Mouse (Mus musculus): Measurements from ENCODE around the gene Plxnc1. TPM values are rescaled to one million over a fixed set of nuclear protein-coding genes. Genes with fewer than 3 reads are reported as not detected.

Plxnc1 gene
- polyA plus RNA-seq, 1 experiment from 2014 or later, result 7.1 TPM

DNA sequence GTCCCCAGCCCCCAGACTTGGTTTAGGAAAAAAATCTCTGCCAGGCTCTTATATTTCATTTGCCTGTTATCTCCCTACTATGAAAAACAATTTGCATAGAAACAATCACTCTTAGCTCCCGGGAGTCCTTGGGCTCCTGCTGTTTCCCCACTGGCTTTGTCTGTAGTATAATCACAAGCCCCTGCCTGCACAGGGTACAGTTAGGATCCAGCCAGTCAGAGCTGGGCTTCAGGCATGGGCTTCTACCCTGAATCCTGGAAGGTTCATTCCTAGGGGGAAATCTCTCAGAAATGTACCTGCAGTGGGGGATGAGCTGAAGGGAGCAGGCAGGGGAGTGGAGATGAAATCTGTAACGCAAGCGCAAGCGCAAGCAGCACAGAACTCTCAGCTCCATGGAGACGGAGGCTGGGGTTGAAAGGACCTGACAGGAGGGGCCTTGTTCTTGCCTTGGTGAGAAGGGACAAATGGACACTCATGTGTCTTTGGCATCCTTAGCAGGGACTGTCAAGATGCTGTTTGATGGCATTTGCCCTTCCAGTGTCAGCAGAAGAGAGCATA is 33.7 kb upstream of the Plxnc1 start:
- Histone ChIP-seq H3K4me2 (no peak overlapping the region), H3K36me3 (ENCODE audit: control insufficient read depth, insufficient read depth, low read length) (no peaks in the 10 kb centered on the region), H3K27me3 (ENCODE audit: control insufficient read depth, insufficient read depth, low read length) (no peaks in the 10 kb centered on the region), H3K9ac (ENCODE audit: low read depth, low read length) (no peak overlapping the region), H3K4me1 (ENCODE audit: control insufficient read depth, insufficient read depth, low read length) (no peaks in the 10 kb centered on the region), H3K9me3 (replicated peaks; ENCODE audit: control insufficient read depth, low read length) (no peaks in the 10 kb centered on the region), H3K27ac (ENCODE audit: low read depth, low read length) (no peak overlapping the region), H3K4me3 (ENCODE audit: low read depth, low read length) (no peak overlapping the region)
- no peak for ATAC-seq (replicated peaks; ENCODE audit: insufficient number of reproducible peaks, low FRiP score, low TSS enrichment)
- 61% methylated on average over 5 of the region's 5 CpGs for WGBS (ENCODE audit: insufficient replicate concordance)

DNA sequence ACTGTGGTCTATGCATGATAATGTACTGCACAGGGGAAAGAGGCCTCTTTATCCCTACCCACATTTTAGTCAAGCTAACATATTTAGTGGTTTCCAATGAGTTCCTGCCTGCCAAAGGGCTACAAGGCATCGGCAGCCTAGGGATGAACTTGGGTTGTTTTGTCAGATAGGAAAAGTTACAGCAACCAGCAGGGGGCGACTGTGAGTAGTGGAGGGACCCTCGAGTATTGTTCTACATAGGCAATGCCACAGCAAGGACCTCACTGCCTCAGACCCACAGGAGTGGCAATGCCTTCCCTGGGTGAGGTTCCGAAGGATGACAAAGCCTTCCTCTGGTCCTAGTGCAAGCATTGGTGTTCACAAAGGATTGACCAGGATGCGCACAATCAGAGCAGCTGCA is 31.7 kb upstream of the Plxnc1 start:
- no peaks in the 10 kb centered on the region for H3K9me3 ChIP-seq (replicated peaks; ENCODE audit: control insufficient read depth, low read length)
- WGBS (ENCODE audit: insufficient replicate concordance), result 65% methylated on average over 5 of the region's 5 CpGs
- H3K4me3 ChIP-seq (ENCODE audit: low read depth, low read length), result no peak overlapping the region
- H3K4me2 ChIP-seq, result no peak overlapping the region
- H3K9ac ChIP-seq (ENCODE audit: low read depth, low read length), result no peak overlapping the region
- ATAC-seq (replicated peaks; ENCODE audit: insufficient number of reproducible peaks, low FRiP score, low TSS enrichment), result no peak
- no peaks in the 10 kb centered on the region for H3K27me3 ChIP-seq (ENCODE audit: control insufficient read depth, insufficient read depth, low read length)
- no peaks in the 10 kb centered on the region for H3K36me3 ChIP-seq (ENCODE audit: control insufficient read depth, insufficient read depth, low read length)
- no peaks in the 10 kb centered on the region for H3K4me1 ChIP-seq (ENCODE audit: control insufficient read depth, insufficient read depth, low read length)
- no peak overlapping the region for H3K27ac ChIP-seq (ENCODE audit: low read depth, low read length)

DNA sequence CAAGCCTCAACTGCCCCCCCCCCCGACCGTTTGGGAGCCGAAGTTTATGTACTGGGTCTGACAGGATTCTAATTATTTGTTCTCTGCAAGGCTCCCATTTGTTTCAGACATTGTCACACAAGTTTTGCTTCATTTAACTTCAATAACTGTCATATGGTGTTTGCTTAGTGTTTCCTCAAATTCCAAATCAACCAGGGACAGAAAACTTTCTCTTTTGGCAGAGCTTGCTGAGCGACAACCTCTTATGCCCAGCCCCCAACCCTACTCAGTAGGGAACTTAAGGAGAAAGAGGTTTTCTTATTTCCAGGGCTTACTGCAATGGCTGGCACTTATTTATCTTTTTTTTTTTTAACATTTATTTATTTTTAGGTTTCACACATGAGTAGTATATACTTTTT is 30.5 kb upstream of the Plxnc1 start:
- ATAC-seq (replicated peaks; ENCODE audit: insufficient number of reproducible peaks, low FRiP score, low TSS enrichment), result no peak
- Histone ChIP-seq H3K9me3 (replicated peaks; ENCODE audit: control insufficient read depth, low read length) (no peaks in the 10 kb centered on the region), H3K9ac (ENCODE audit: low read depth, low read length) (no peak overlapping the region), H3K4me3 (ENCODE audit: low read depth, low read length) (no peak overlapping the region), H3K27me3 (ENCODE audit: control insufficient read depth, insufficient read depth, low read length) (no peaks in the 10 kb centered on the region), H3K4me1 (ENCODE audit: control insufficient read depth, insufficient read depth, low read length) (no peaks in the 10 kb centered on the region), H3K36me3 (ENCODE audit: control insufficient read depth, insufficient read depth, low read length) (no peaks in the 10 kb centered on the region), H3K4me2 (no peak overlapping the region), H3K27ac (ENCODE audit: low read depth, low read length) (no peak overlapping the region)
- WGBS (ENCODE audit: insufficient replicate concordance), result 75% methylated on average over 4 of the region's 4 CpGs

DNA sequence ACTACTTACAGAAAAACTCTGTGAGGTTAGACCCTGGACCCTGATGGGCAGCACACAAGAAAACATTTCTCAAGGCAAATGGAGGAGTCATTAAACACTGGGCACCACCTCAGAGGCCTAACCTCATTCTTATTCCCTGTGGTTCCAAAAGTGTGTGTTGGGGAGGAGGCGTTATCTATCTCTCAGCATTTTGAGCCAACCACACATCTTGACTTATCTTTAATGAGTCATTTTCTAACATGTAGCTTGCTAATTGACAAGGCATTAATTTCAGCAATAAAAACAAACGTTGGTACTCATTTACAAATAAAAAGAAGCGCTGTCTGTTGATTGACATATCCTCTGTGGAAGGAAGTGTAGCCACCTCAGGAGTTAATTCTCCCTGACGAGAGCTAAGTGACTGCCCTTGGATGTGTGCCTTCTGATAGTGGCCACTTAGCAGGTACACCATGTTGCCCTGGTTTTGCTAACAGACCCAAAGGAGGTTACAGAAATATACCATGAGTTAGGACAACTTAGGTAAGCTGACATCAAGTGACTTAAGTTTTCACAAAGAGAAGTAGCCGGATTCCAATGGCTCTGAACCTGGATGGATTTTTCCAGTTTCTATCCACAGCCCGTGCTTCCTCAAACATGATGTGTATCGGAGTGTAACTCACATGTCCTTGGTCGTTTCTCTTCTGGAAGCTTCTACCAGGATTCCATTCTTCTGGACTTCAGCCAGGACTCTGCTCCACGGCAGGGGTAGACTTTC is 29.9 kb upstream of the Plxnc1 start:
- Histone ChIP-seq H3K4me1 (ENCODE audit: control insufficient read depth, insufficient read depth, low read length) (no peaks in the 10 kb centered on the region), H3K36me3 (ENCODE audit: control insufficient read depth, insufficient read depth, low read length) (no peaks in the 10 kb centered on the region), H3K27ac (ENCODE audit: low read depth, low read length) (no peak overlapping the region), H3K4me3 (ENCODE audit: low read depth, low read length) (no peak overlapping the region), H3K9me3 (replicated peaks; ENCODE audit: control insufficient read depth, low read length) (no peaks in the 10 kb centered on the region), H3K9ac (ENCODE audit: low read depth, low read length) (no peak overlapping the region), H3K27me3 (ENCODE audit: control insufficient read depth, insufficient read depth, low read length) (no peaks in the 10 kb centered on the region), H3K4me2 (no peak overlapping the region)
- no peak for ATAC-seq (replicated peaks; ENCODE audit: insufficient number of reproducible peaks, low FRiP score, low TSS enrichment)
- 63% methylated on average over 9 of the region's 9 CpGs for WGBS (ENCODE audit: insufficient replicate concordance)

DNA sequence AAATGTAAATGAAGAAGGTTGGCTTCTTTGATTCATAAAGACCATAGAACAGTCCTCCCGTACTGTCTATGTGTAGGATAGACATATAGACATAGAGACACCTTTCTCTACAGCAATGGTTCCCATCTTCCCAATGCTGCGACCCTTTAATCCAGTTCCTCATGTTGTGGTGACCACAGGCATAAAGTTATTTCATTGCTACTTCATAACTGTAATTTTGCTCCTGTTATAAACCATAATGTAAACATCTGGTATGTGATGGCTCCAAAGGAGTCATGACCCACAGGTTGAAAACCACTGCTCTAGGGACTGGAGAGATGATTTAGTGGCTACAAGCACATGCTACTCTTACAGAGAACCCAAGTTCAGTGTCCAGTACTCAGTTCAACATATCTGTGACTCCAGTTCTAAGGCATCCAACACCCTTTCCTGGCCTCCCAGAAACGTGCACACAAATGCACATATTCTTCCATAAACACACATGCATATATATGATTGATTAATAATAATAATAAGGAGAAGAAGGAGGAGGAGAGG is 27.1 kb upstream of the Plxnc1 start:
- no peak overlapping the region for H3K4me3 ChIP-seq (ENCODE audit: low read depth, low read length)
- H3K27me3 ChIP-seq (ENCODE audit: control insufficient read depth, insufficient read depth, low read length), result no peaks in the 10 kb centered on the region
- H3K36me3 ChIP-seq (ENCODE audit: control insufficient read depth, insufficient read depth, low read length), result no peaks in the 10 kb centered on the region
- WGBS (ENCODE audit: insufficient replicate concordance), result 72% methylated on average over 3 of the region's 3 CpGs
- ATAC-seq (replicated peaks; ENCODE audit: insufficient number of reproducible peaks, low FRiP score, low TSS enrichment), result no peak
- no peaks in the 10 kb centered on the region for H3K9me3 ChIP-seq (replicated peaks; ENCODE audit: control insufficient read depth, low read length)
- no peaks in the 10 kb centered on the region for H3K4me1 ChIP-seq (ENCODE audit: control insufficient read depth, insufficient read depth, low read length)
- no peak overlapping the region for H3K4me2 ChIP-seq
- no peak overlapping the region for H3K9ac ChIP-seq (ENCODE audit: low read depth, low read length)
- H3K27ac ChIP-seq (ENCODE audit: low read depth, low read length), result no peak overlapping the region

DNA sequence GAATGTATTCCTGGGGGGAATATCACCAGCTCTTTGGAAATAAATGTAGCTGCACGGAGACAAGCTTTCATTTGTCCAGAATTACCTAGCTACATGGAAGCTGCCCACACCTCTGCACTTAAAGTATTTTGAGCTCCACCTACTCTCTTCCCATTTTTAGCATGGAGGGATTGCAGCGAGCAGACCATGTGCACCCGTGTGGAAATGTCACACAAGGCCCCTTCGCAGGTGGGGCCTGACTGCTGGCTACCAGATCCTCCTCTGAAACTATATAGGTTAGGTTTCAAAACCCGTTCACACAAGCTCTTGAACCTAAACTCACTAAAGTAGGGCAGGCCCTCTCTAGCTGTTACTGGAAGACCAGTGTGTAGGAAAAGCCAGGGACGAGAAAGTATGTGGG is 25.6 kb upstream of the Plxnc1 start:
- Histone ChIP-seq H3K36me3 (ENCODE audit: control insufficient read depth, insufficient read depth, low read length) (no peaks in the 10 kb centered on the region), H3K27ac (ENCODE audit: low read depth, low read length) (no peak overlapping the region), H3K9me3 (replicated peaks; ENCODE audit: control insufficient read depth, low read length) (no peaks in the 10 kb centered on the region), H3K27me3 (ENCODE audit: control insufficient read depth, insufficient read depth, low read length) (no peaks in the 10 kb centered on the region), H3K4me2 (no peak overlapping the region), H3K4me1 (ENCODE audit: control insufficient read depth, insufficient read depth, low read length) (no peaks in the 10 kb centered on the region), H3K9ac (ENCODE audit: low read depth, low read length) (no peak overlapping the region), H3K4me3 (ENCODE audit: low read depth, low read length) (no peak overlapping the region)
- no peak for ATAC-seq (replicated peaks; ENCODE audit: insufficient number of reproducible peaks, low FRiP score, low TSS enrichment)
- 73% methylated on average over 6 of the region's 6 CpGs for WGBS (ENCODE audit: insufficient replicate concordance)

DNA sequence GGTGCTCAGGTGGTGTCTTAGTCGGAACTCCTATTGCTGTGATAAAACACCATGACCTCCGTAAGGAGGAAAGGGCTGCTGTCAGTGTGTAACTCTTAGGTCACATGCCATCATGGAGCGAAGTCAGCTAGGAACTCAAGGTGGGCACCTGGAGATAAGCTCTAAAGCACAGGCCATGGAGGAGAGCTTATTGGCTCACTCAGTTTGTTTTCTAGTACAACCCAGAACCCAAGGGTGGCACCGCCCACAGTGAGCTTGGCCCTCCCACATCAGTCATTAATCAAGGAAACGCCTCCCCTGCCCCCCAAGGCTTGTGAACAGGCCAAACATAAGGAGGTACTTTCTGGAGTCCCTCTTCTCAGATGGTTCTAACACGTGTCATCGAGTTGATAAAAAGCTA is 22.8 kb upstream of the Plxnc1 start:
- 76% methylated on average over 7 of the region's 7 CpGs for WGBS (ENCODE audit: insufficient replicate concordance)
- H3K36me3 ChIP-seq (ENCODE audit: control insufficient read depth, insufficient read depth, low read length), result no peaks in the 10 kb centered on the region
- H3K9me3 ChIP-seq (replicated peaks; ENCODE audit: control insufficient read depth, low read length), result no peaks in the 10 kb centered on the region; the same call in 1 of the 2 replicates
- no peaks in the 10 kb centered on the region for H3K4me1 ChIP-seq (ENCODE audit: control insufficient read depth, insufficient read depth, low read length)
- H3K4me2 ChIP-seq, result no peak overlapping the region
- H3K27me3 ChIP-seq (ENCODE audit: control insufficient read depth, insufficient read depth, low read length), result no peaks in the 10 kb centered on the region
- no peak overlapping the region for H3K4me3 ChIP-seq (ENCODE audit: low read depth, low read length)
- no peak for ATAC-seq (replicated peaks; ENCODE audit: insufficient number of reproducible peaks, low FRiP score, low TSS enrichment)
- H3K27ac ChIP-seq (ENCODE audit: low read depth, low read length), result no peak overlapping the region
- H3K9ac ChIP-seq (ENCODE audit: low read depth, low read length), result no peak overlapping the region

DNA sequence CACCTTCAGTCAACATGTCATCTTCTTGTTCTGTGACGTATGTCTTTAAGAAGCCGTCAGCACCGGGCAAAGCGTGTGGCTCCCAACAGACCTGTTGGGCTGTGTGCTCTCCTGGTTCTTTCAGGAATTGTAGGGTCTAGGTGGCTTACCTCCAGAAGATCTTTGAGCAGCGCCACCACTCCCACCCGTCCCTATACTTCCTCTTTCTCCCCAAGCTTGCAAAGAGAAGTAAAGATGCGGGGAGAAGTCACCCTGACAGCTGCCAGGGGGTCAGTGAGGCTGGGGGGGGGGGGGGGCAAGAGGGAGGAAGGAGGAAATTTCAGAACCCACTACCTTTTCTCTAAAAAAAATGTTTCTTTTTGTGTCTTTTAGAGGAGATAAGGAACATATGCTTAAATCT is 22.2 kb upstream of the Plxnc1 start:
- no peaks in the 10 kb centered on the region for H3K27me3 ChIP-seq (ENCODE audit: control insufficient read depth, insufficient read depth, low read length)
- no peak overlapping the region for H3K4me3 ChIP-seq (ENCODE audit: low read depth, low read length)
- no peaks in the 10 kb centered on the region for H3K36me3 ChIP-seq (ENCODE audit: control insufficient read depth, insufficient read depth, low read length)
- H3K4me2 ChIP-seq, result no peak overlapping the region
- no peak overlapping the region for H3K9ac ChIP-seq (ENCODE audit: low read depth, low read length)
- H3K4me1 ChIP-seq (ENCODE audit: control insufficient read depth, insufficient read depth, low read length), result no peaks in the 10 kb centered on the region
- H3K27ac ChIP-seq (ENCODE audit: low read depth, low read length), result no peak overlapping the region
- 80% methylated on average over 7 of the region's 7 CpGs for WGBS (ENCODE audit: insufficient replicate concordance)
- H3K9me3 ChIP-seq (replicated peaks; ENCODE audit: control insufficient read depth, low read length), result no peaks in the 10 kb centered on the region; the same call in 1 of the 2 replicates
- ATAC-seq (replicated peaks; ENCODE audit: insufficient number of reproducible peaks, low FRiP score, low TSS enrichment), result no peak

DNA sequence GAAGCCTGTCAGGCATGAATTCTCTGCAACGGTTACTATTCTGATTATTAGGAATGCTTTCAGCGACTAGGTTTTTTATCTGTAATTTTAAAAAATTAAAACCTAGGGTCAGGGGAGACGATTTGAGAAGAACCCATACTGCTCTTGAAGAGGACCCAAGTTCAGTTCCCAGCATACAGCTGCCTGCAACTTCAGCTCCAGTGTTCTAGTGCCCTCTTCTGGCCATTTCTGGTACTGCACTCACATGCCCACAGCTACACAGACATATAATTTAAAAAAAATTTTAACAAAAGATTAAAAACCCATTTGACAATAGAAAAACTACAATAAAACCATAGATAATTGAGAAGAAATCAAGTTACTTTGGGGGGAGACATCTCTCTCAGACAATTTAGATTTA is 20.5 kb upstream of the Plxnc1 start:
- no peak for ATAC-seq (replicated peaks; ENCODE audit: insufficient number of reproducible peaks, low FRiP score, low TSS enrichment)

More for the DNA sequence above, 20.5 kb upstream of the Plxnc1 start:
- H3K27me3 ChIP-seq (ENCODE audit: control insufficient read depth, insufficient read depth, low read length), result no peaks in the 10 kb centered on the region
- H3K27ac ChIP-seq (ENCODE audit: low read depth, low read length), result no peak overlapping the region
- H3K36me3 ChIP-seq (ENCODE audit: control insufficient read depth, insufficient read depth, low read length), result no peaks in the 10 kb centered on the region
- no peaks in the 10 kb centered on the region; the same call in 1 of the 2 replicates for H3K9me3 ChIP-seq (replicated peaks; ENCODE audit: control insufficient read depth, low read length)
- no peak overlapping the region for H3K9ac ChIP-seq (ENCODE audit: low read depth, low read length)
- 85% methylated on average over 3 of the region's 3 CpGs for WGBS (ENCODE audit: insufficient replicate concordance)
- H3K4me2 ChIP-seq, result no peak overlapping the region
- H3K4me1 ChIP-seq (ENCODE audit: control insufficient read depth, insufficient read depth, low read length), result no peaks in the 10 kb centered on the region
- H3K4me3 ChIP-seq (ENCODE audit: low read depth, low read length), result no peak overlapping the region

All from heart, embryonic 11.5 days (tissue).